Mouse (Mus musculus): ENCODE data around the gene Timd2.

DNA sequence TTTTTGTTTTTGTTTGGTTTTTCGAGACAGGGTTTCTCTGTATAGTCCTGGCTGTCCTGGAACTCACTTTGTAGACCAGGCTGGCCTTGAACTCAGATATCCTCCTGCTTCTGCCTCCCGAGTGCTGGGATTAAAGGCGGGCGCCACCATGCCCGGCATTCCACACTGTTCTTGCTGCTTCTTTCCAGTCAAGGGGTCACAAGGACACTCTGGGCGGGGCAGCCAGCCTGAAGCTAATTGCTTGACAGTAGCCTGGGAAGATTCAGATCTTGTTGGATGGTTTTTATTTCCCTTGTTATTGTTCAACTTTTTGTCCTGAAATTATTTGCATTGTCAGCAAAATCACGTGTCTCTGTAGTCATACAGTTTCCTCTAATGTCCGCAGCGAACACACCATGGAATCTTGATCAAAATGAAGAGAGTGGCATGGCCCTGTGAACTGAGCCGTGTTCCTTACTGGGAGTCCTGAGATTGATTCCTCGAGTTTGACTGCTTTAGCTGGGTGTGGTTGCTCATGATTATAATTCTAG, 24.7 kb upstream of the Timd2 start:
- TF ChIP-seq CTCF (IDR thresholded peaks at IDR 0.05; ENCODE audit: borderline replicate concordance, control insufficient read depth, extremely low read depth, insufficient read depth, low read length, poor library complexity), result no peak
- TF ChIP-seq POLR2A (IDR thresholded peaks at IDR 0.05; ENCODE audit: control insufficient read depth, extremely low read depth, insufficient read depth, low read length, poor library complexity), result no peak
